Mouse (Mus musculus): Measurements from ENCODE around the gene Ildr1. TPM values are rescaled to one million over a fixed set of nuclear protein-coding genes. Genes with fewer than 3 reads are reported as not detected.

Gene Ildr1
- total and polyA plus RNA-seq, 3 experiments: 0.27 TPM; not detected in 2

GRCm38 (mm10) chr16:36673196-36673595 lies 20.6 kb upstream of the Ildr1 start:
- Histone ChIP-seq H3K36me3 (replicated peaks) (no peaks in the 10 kb centered on the region), H3K27me3 (ENCODE audit: insufficient read depth, low read length) (peaks cover under 1% of the 10 kb centered on the region; the same call in 1 of the 2 replicates), H3K9me3 (replicated peaks) (no peaks in the 10 kb centered on the region), H3K4me3 (ENCODE audit: low read depth, low read length) (no peak overlapping the region), H3K4me1 (ENCODE audit: insufficient read depth, low read depth, low read length) (no peaks in the 10 kb centered on the region)
- ATAC-seq (ENCODE audit: extremely low read depth, insufficient number of reproducible peaks, low FRiP score, poor library complexity, severe bottlenecking) (no peak), DNase-seq (ENCODE audit: low spot score) (no peak)
- no peak for TF ChIP-seq POLR2AphosphoS5 (IDR thresholded peaks at IDR 0.05; ENCODE audit: insufficient replicate concordance, low read depth, low read length)
- TF ChIP-seq GATA2 (IDR thresholded peaks at IDR 0.05; ENCODE audit: borderline replicate concordance, low read depth, low read length): no peak
- TF ChIP-seq TAL1 (conservative IDR thresholded peaks at IDR 0.05; ENCODE audit: low read depth, low read length): no peak
- no peak for TF ChIP-seq GATA1 (IDR thresholded peaks at IDR 0.05; ENCODE audit: borderline replicate concordance, low read length)
- TF ChIP-seq CTCF (IDR thresholded peaks at IDR 0.05; ENCODE audit: low read depth, low read length): no peak

- H3K27me3 ChIP-seq (ENCODE audit: insufficient read depth, low read length): peaks cover 2% of the 10 kb centered on the region; the same call in 1 of the 2 replicates
- DNase-seq (ENCODE audit: low spot score) (no peak), ATAC-seq (ENCODE audit: extremely low read depth, insufficient number of reproducible peaks, low FRiP score, poor library complexity, severe bottlenecking) (no peak)
- H3K4me1 ChIP-seq (ENCODE audit: insufficient read depth, low read depth, low read length): no peaks in the 10 kb centered on the region
- TF ChIP-seq GATA1 (IDR thresholded peaks at IDR 0.05; ENCODE audit: borderline replicate concordance, low read length) (no peak), POLR2AphosphoS5 (IDR thresholded peaks at IDR 0.05; ENCODE audit: insufficient replicate concordance, low read depth, low read length) (no peak), GATA2 (IDR thresholded peaks at IDR 0.05; ENCODE audit: borderline replicate concordance, low read depth, low read length) (no peak), TAL1 (conservative IDR thresholded peaks at IDR 0.05; ENCODE audit: low read depth, low read length) (no peak), CTCF (IDR thresholded peaks at IDR 0.05; ENCODE audit: low read depth, low read length) (no peak)
- no peak overlapping the region for H3K4me3 ChIP-seq (ENCODE audit: low read depth, low read length)
- H3K36me3 ChIP-seq (replicated peaks): no peaks in the 10 kb centered on the region
- no peaks in the 10 kb centered on the region for H3K9me3 ChIP-seq (replicated peaks)
Measured at GRCm38 (mm10) chr16:36674457-36675204, 19.1 kb upstream of the Ildr1 start.

GRCm38 (mm10) chr16:36675304-36675703 lies 18.5 kb upstream of the Ildr1 start:
- DNase-seq (ENCODE audit: low spot score): no peak
- Histone ChIP-seq H3K4me3 (ENCODE audit: low read depth, low read length) (no peak overlapping the region), H3K4me1 (ENCODE audit: insufficient read depth, low read depth, low read length) (no peaks in the 10 kb centered on the region), H3K36me3 (replicated peaks) (no peaks in the 10 kb centered on the region), H3K27me3 (ENCODE audit: insufficient read depth, low read length) (peaks cover 2% of the 10 kb centered on the region; the same call in 1 of the 2 replicates), H3K9me3 (replicated peaks) (no peaks in the 10 kb centered on the region)
- no peak for TF ChIP-seq CTCF (IDR thresholded peaks at IDR 0.05; ENCODE audit: low read depth, low read length)
- no peak for TF ChIP-seq GATA1 (IDR thresholded peaks at IDR 0.05; ENCODE audit: borderline replicate concordance, low read length)
- TF ChIP-seq GATA2 (IDR thresholded peaks at IDR 0.05; ENCODE audit: borderline replicate concordance, low read depth, low read length): no peak
- TF ChIP-seq TAL1 (conservative IDR thresholded peaks at IDR 0.05; ENCODE audit: low read depth, low read length): no peak
- TF ChIP-seq POLR2AphosphoS5 (IDR thresholded peaks at IDR 0.05; ENCODE audit: insufficient replicate concordance, low read depth, low read length): no peak
- ATAC-seq (ENCODE audit: extremely low read depth, insufficient number of reproducible peaks, low FRiP score, poor library complexity, severe bottlenecking): no peak

- H3K36me3 ChIP-seq (replicated peaks): no peaks in the 10 kb centered on the region
- H3K27me3 ChIP-seq (ENCODE audit: insufficient read depth, low read length): peaks cover 2% of the 10 kb centered on the region; the same call in 1 of the 2 replicates
- DNase-seq (ENCODE audit: low spot score) (no peak), ATAC-seq (ENCODE audit: extremely low read depth, insufficient number of reproducible peaks, low FRiP score, poor library complexity, severe bottlenecking) (no peak)
- H3K9me3 ChIP-seq (replicated peaks): no peaks in the 10 kb centered on the region
- no peaks in the 10 kb centered on the region for H3K4me1 ChIP-seq (ENCODE audit: insufficient read depth, low read depth, low read length)
- H3K4me3 ChIP-seq (ENCODE audit: low read depth, low read length): no peak overlapping the region
- TF ChIP-seq GATA2 (IDR thresholded peaks at IDR 0.05; ENCODE audit: borderline replicate concordance, low read depth, low read length) (no peak), CTCF (IDR thresholded peaks at IDR 0.05; ENCODE audit: low read depth, low read length) (no peak), POLR2AphosphoS5 (IDR thresholded peaks at IDR 0.05; ENCODE audit: insufficient replicate concordance, low read depth, low read length) (no peak), TAL1 (conservative IDR thresholded peaks at IDR 0.05; ENCODE audit: low read depth, low read length) (no peak), GATA1 (IDR thresholded peaks at IDR 0.05; ENCODE audit: borderline replicate concordance, low read length) (no peak)
Measured at GRCm38 (mm10) chr16:36675902-36676301, 17.9 kb upstream of the Ildr1 start.

GRCm38 (mm10) chr16:36681829-36682228 lies 11.9 kb upstream of the Ildr1 start:
- no peak for ATAC-seq (ENCODE audit: extremely low read depth, insufficient number of reproducible peaks, low FRiP score, poor library complexity, severe bottlenecking)
- TF ChIP-seq TAL1 (conservative IDR thresholded peaks at IDR 0.05; ENCODE audit: low read depth, low read length) (no peak), GATA1 (IDR thresholded peaks at IDR 0.05; ENCODE audit: borderline replicate concordance, low read length) (no peak), CTCF (IDR thresholded peaks at IDR 0.05; ENCODE audit: low read depth, low read length) (no peak), POLR2AphosphoS5 (IDR thresholded peaks at IDR 0.05; ENCODE audit: insufficient replicate concordance, low read depth, low read length) (no peak)
- H3K9me3 ChIP-seq (replicated peaks): no peaks in the 10 kb centered on the region
- DNase-seq (ENCODE audit: low spot score): no peak
- peaks cover 2% of the 10 kb centered on the region; the same call in 1 of the 2 replicates for H3K4me1 ChIP-seq (ENCODE audit: insufficient read depth, low read depth, low read length)
- H3K27me3 ChIP-seq (ENCODE audit: insufficient read depth, low read length): peaks cover 2% of the 10 kb centered on the region; the same call in 1 of the 2 replicates
- H3K36me3 ChIP-seq (replicated peaks): no peaks in the 10 kb centered on the region
- H3K4me3 ChIP-seq (ENCODE audit: low read depth, low read length): no peak overlapping the region

GRCm38 (mm10) chr16:36684325-36684918 lies 9.4 kb upstream of the Ildr1 start:
- no peak for DNase-seq (ENCODE audit: low spot score)
- Histone ChIP-seq H3K4me3 (ENCODE audit: low read depth, low read length) (no peak overlapping the region), H3K9me3 (replicated peaks) (no peaks in the 10 kb centered on the region), H3K27me3 (ENCODE audit: insufficient read depth, low read length) (no peaks in the 10 kb centered on the region), H3K36me3 (replicated peaks) (no peaks in the 10 kb centered on the region), H3K4me1 (ENCODE audit: insufficient read depth, low read depth, low read length) (peaks cover 2% of the 10 kb centered on the region; the same call in 1 of the 2 replicates)
- TF ChIP-seq TAL1 (conservative IDR thresholded peaks at IDR 0.05; ENCODE audit: low read depth, low read length) (no peak), GATA2 (IDR thresholded peaks at IDR 0.05; ENCODE audit: borderline replicate concordance, low read depth, low read length) (no peak), CTCF (IDR thresholded peaks at IDR 0.05; ENCODE audit: low read depth, low read length) (no peak), POLR2AphosphoS5 (IDR thresholded peaks at IDR 0.05; ENCODE audit: insufficient replicate concordance, low read depth, low read length) (no peak), GATA1 (IDR thresholded peaks at IDR 0.05; ENCODE audit: borderline replicate concordance, low read length) (no peak)
- no peak for ATAC-seq (ENCODE audit: extremely low read depth, insufficient number of reproducible peaks, low FRiP score, poor library complexity, severe bottlenecking)
